Mouse (Mus musculus) MEL (cell line): ENCODE results near the gene Rad51b. TPM values are rescaled to one million over a fixed set of nuclear protein-coding genes. Genes with fewer than 3 reads are reported as not detected.

Source experiments
- DNase-seq: peaks from one replicate; pipeline ENCODE4 v3.0.0; 2011; ENCODE audit warnings: low read depth, low spot score
- H3K27ac ChIP-seq: 2 replicates; pipeline ENCODE4 v1.5.1; 2012; ENCODE audit warnings: low read depth, mild to moderate bottlenecking, control low read depth, low read length, moderate library complexity; ENCODE audit not compliant: control insufficient read depth
- H3K27me3 ChIP-seq, 2 experiments: fragments of 150-350 bp in 1 of 2; sonication (generic) in 1 of 2; 2 replicates each; pipeline ENCODE4 v1.6.1; 2012; ENCODE audit warnings: low read length in 2 of 2, mild to moderate bottlenecking in 2 of 2, improper control_type of control experiment in 1 of 2, moderate library complexity in 1 of 2; ENCODE audit not compliant: insufficient read depth in 2 of 2, control insufficient read depth in 1 of 2
- H3K36me3 ChIP-seq, 2 experiments: 2 replicates each; pipeline ENCODE4 v1.6.1; 2012 to 2014; ENCODE audit warnings: low read length in 2 of 2, improper control_type of control experiment in 1 of 2, inconsistent platforms in 1 of 2, mild to moderate bottlenecking in 1 of 2; ENCODE audit not compliant: insufficient read depth in 2 of 2, control insufficient read depth in 1 of 2
- H3K4me1 ChIP-seq, 2 experiments: fragments of 150-350 bp in 1 of 2; sonication (generic) in 1 of 2; 2 replicates each; pipeline ENCODE4 v1.6.1; 2012; ENCODE audit warnings: low read length in 2 of 2, improper control_type of control experiment in 1 of 2, mild to moderate bottlenecking in 1 of 2; ENCODE audit not compliant: insufficient read depth in 2 of 2, control insufficient read depth in 1 of 2
- H3K4me3 ChIP-seq, 2 experiments: fragments of 150-350 bp in 1 of 2; sonication (generic) in 1 of 2; 2 replicates each; pipeline ENCODE4 v1.5.1; 2012; ENCODE audit warnings: low read depth in 2 of 2, low read length in 2 of 2, mild to moderate bottlenecking in 2 of 2, moderate library complexity in 2 of 2, control low read depth in 1 of 2, improper control_type of control experiment in 1 of 2; ENCODE audit not compliant: control insufficient read depth in 1 of 2, insufficient read depth in 1 of 2
- H3K79me2 ChIP-seq: 2 replicates; pipeline ENCODE4 v1.6.1; 2012; ENCODE audit warnings: mild to moderate bottlenecking, low read length, moderate library complexity; ENCODE audit not compliant: control insufficient read depth, poor library complexity, insufficient read depth
- H3K9ac ChIP-seq: 2 replicates; pipeline ENCODE4 v1.6.1; 2012; ENCODE audit warnings: low read depth, mild to moderate bottlenecking, control low read depth, low read length, moderate library complexity; ENCODE audit not compliant: control insufficient read depth, poor library complexity, severe bottlenecking
- H3K9me3 ChIP-seq: fragments of 150-350 bp; sonication (generic); replicated peaks from 2 replicates; pipeline ENCODE4 v1.6.1; 2012; ENCODE audit warnings: mild to moderate bottlenecking, low read length, improper control_type of control experiment, moderate library complexity; ENCODE audit not compliant: insufficient read depth
- CTCF ChIP-seq, 3 experiments: IDR thresholded peaks in 2 of 3; conservative IDR thresholded peaks in 1 of 3; 2 replicates each; pipeline ENCODE4 v1.5.1; 2011 to 2012; ENCODE audit warnings: low read length in 3 of 3, low read depth in 2 of 3, mild to moderate bottlenecking in 2 of 3, improper control_type of control experiment in 1 of 3, inconsistent platforms in 1 of 3, mixed read lengths in 1 of 3, moderate library complexity in 1 of 3; ENCODE audit not compliant: control insufficient read depth in 1 of 3, insufficient read depth in 1 of 3, poor library complexity in 1 of 3, severe bottlenecking in 1 of 3
- ELF1 ChIP-seq: IDR thresholded peaks from 2 replicates; pipeline ENCODE4 v1.6.1; 2014; ENCODE audit warnings: low read depth, mild to moderate bottlenecking, inconsistent platforms, low read length, improper control_type of control experiment, moderate library complexity
- GABPA ChIP-seq: IDR thresholded peaks from 2 replicates; pipeline ENCODE4 v1.6.1; 2012; ENCODE audit warnings: low read depth, mild to moderate bottlenecking, inconsistent platforms, low read length, improper control_type of control experiment, moderate library complexity
- KAT2A ChIP-seq: conservative IDR thresholded peaks from 2 replicates; pipeline ENCODE4 v1.6.1; 2012; ENCODE audit warnings: low read depth, low read length, improper control_type of control experiment, inconsistent platforms
- MAFK ChIP-seq: IDR thresholded peaks from 2 replicates; pipeline ENCODE4 v1.6.1; 2011; ENCODE audit warnings: low read depth, mild to moderate bottlenecking, low read length, improper control_type of control experiment, borderline replicate concordance
- MEF2A ChIP-seq: IDR thresholded peaks from 2 replicates; pipeline ENCODE4 v1.6.1; 2014; ENCODE audit warnings: low read depth, mild to moderate bottlenecking, inconsistent platforms, low read length, improper control_type of control experiment; ENCODE audit not compliant: poor library complexity, insufficient replicate concordance, severe bottlenecking; ENCODE audit errors: extremely low read depth
- RAD21 ChIP-seq: IDR thresholded peaks from 2 replicates; pipeline ENCODE4 v1.6.1; 2011; ENCODE audit warnings: mild to moderate bottlenecking, low read depth, low read length, improper control_type of control experiment
- SIN3A ChIP-seq: IDR thresholded peaks from 2 replicates; pipeline ENCODE4 v1.6.1; 2012; ENCODE audit warnings: low read length, improper control_type of control experiment, inconsistent platforms
- SMC3 ChIP-seq: IDR thresholded peaks from 2 replicates; pipeline ENCODE4 v1.6.1; 2011; ENCODE audit warnings: low read depth, low read length, improper control_type of control experiment
- TBP ChIP-seq: IDR thresholded peaks from 2 replicates; pipeline ENCODE4 v1.8.0; 2011; ENCODE audit warnings: low read depth, low read length, improper control_type of control experiment
- TCF12 ChIP-seq: IDR thresholded peaks from 2 replicates; pipeline ENCODE4 v1.6.1; 2014; ENCODE audit warnings: low read depth, mild to moderate bottlenecking, inconsistent platforms, low read length, improper control_type of control experiment, moderate library complexity
- UBTF ChIP-seq: IDR thresholded peaks from 2 replicates; pipeline ENCODE4 v1.6.1; 2012; ENCODE audit warnings: low read depth, mild to moderate bottlenecking, inconsistent platforms, low read length, improper control_type of control experiment, moderate library complexity, borderline replicate concordance; ENCODE audit not compliant: insufficient read depth
- ZC3H11A ChIP-seq: IDR thresholded peaks from 2 replicates; pipeline ENCODE4 v1.6.1; 2012; ENCODE audit warnings: low read depth, mild to moderate bottlenecking, inconsistent platforms, low read length, improper control_type of control experiment
- ZMIZ1 ChIP-seq: IDR thresholded peaks from 2 replicates; pipeline ENCODE4 v1.6.1; 2012; ENCODE audit warnings: low read depth, mild to moderate bottlenecking, inconsistent platforms, low read length, improper control_type of control experiment, moderate library complexity
- ZNF384 ChIP-seq: IDR thresholded peaks from 2 replicates; pipeline ENCODE4 v1.6.1; 2012; ENCODE audit warnings: low read depth, mild to moderate bottlenecking, inconsistent platforms, low read length, improper control_type of control experiment
- polyA plus RNA-seq, 2 experiments: library from polyadenylated mRNA; stranded (reverse) in 1 of 2; unstranded in 1 of 2; fragments of >175 nt in 1 of 2; fragments of >200 nt in 1 of 2; gene quantifications; 2 replicates each; pipeline versions ENCODE4 v1.2.1 to v1.2.4; 2012; ENCODE audit warnings: low replicate concordance in 2 of 2, low read depth in 1 of 2; ENCODE audit not compliant: insufficient read length in 2 of 2, insufficient read depth in 1 of 2, missing spikeins in 1 of 2
- total RNA-seq: library from RNA; depleted of rRNA; stranded (reverse); fragments of 300-350 nt; gene quantifications from 2 replicates; pipeline ENCODE4 v1.2.3, GENCODE M21; 2012

Rad51b gene
- total and polyA plus RNA-seq, 3 experiments: 3.6 to 5.7 TPM; not detected in 1

DNA sequence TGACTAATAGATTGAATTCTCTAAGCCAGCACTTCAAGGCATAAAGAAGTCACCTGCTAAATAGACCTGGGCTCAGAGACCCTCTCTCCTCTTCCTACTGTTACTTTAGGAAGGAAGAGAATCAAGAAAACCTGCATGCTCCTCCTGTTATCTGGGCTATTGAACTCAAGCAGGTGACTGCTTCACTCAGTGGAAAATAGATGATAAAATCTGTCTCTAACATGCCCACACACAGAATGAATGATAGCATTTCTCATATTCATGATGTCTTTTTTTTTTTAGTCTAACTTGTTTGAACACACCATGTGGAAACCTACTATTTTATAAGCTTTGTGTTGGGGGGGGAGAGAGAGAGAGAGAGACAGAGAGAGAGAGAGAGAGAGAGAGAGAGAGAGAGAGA lies 352.7 kb downstream of the Rad51b start:
- Histone ChIP-seq H3K79me2 (no peaks in the 10 kb centered on the region), H3K36me3 (no peaks in the 10 kb centered on the region), H3K27ac (no peak overlapping the region), H3K9ac (no peak overlapping the region), H3K4me3 (no peak overlapping the region), H3K4me1 (no peaks in the 10 kb centered on the region), H3K9me3 (no peaks in the 10 kb centered on the region), H3K27me3 (no peaks in the 10 kb centered on the region)
- no peak for DNase-seq
- TF ChIP-seq MEF2A (no peak), TCF12 (no peak), SMC3 (no peak), GABPA (no peak), CTCF (IDR thresholded peaks at IDR 0.05 in 2 of 3, conservative IDR thresholded peaks at IDR 0.05 in 1 of 3; ENCODE audit: control insufficient read depth in 1 of 3, insufficient read depth in 1 of 3, low read depth in 2 of 3, low read length in 3 of 3, poor library complexity in 1 of 3, severe bottlenecking in 1 of 3) (no peak), UBTF (no peak)
- TF ChIP-seq, all 39 proteins: peak for 0

DNA sequence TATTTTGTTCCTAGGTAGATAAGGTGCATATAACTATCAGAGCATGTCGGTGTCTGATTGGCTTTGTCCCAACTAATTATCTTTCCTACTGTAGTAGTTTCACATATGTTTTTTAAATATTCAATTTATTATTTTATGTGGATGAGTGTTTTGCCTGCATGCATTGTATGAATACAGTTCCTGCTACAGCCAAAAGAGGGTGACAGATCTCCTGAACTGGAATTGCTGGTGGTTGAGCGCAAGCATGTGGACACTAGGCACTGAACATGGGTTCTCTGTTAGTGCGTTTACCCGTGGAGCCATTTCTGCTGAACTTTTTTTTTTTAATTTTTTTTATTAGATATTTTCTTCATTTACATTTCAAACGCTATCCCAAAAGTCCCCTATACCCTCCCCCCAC lies 358.1 kb downstream of the Rad51b start:
- no peak overlapping the region for H3K27ac ChIP-seq
- no peaks in the 10 kb centered on the region; a peak in 1 of 4 replicates for H3K36me3 ChIP-seq
- H3K79me2 ChIP-seq: no peaks in the 10 kb centered on the region
- H3K9me3 ChIP-seq: no peaks in the 10 kb centered on the region
- no peak overlapping the region for H3K4me3 ChIP-seq
- H3K4me1 ChIP-seq: peaks cover 0 to 4% of the 10 kb centered on the region in 2 experiments; a peak in 3 of 4 replicates
- peak; percentile 24 for DNase-seq
- H3K27me3 ChIP-seq: no peaks in the 10 kb centered on the region
- TF ChIP-seq ZC3H11A (peak; percentile 24; the same call in 1 of the 2 replicates), MAFK (no peak), SMC3 (peak; percentile 63), ZMIZ1 (no peak), ZNF384 (no peak), CTCF (IDR thresholded peaks at IDR 0.05 in 2 of 3, conservative IDR thresholded peaks at IDR 0.05 in 1 of 3; ENCODE audit: control insufficient read depth in 1 of 3, insufficient read depth in 1 of 3, low read depth in 2 of 3, low read length in 3 of 3, poor library complexity in 1 of 3, severe bottlenecking in 1 of 3) (peak in 1 of 3 experiments; percentile 49; a peak in 2 of 6 replicates), RAD21 (peak; percentile 61)
- H3K9ac ChIP-seq: no peak overlapping the region

DNA sequence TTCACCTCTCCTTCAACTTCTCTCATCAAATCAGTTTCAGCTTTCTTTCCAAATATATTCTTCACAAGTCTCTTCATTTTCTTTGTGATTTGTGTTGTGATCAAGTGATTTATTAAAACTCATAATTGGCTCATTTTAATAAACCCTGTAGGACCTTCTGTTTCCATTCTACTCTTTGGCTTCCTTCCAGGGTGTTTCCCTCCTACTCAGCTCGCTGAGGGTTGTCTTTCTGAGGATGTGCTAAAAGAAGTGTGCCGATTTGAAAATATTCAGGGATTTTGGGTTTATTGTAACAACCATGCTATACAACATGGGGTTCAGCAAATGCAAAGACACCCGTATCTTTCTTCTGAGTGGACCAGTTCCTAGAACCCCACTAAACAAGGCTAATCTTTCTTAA lies 361.8 kb downstream of the Rad51b start:
- Histone ChIP-seq H3K36me3 (no peaks in the 10 kb centered on the region; a peak in 1 of 4 replicates), H3K27me3 (no peaks in the 10 kb centered on the region), H3K4me3 (no peak overlapping the region), H3K79me2 (no peaks in the 10 kb centered on the region), H3K9ac (no peak overlapping the region), H3K27ac (no peak overlapping the region), H3K9me3 (no peaks in the 10 kb centered on the region), H3K4me1 (peaks cover 0 to 4% of the 10 kb centered on the region in 2 experiments; a peak in 3 of 4 replicates)
- no peak for TF ChIP-seq ELF1
- TF ChIP-seq TBP: no peak
- TF ChIP-seq RAD21: no peak
- TF ChIP-seq SIN3A: no peak
- TF ChIP-seq ZC3H11A: no peak
- TF ChIP-seq KAT2A: no peak
- DNase-seq: no peak
